Mouse (Mus musculus): ENCODE measurements around the gene Gm6502.
"Not testable (repeated sequence)": the region's sequence is repeated elsewhere in the genome, so short reads cannot be mapped to it uniquely, and the experiment has no call there.

The Gm6502 gene

GRCm38 (mm10) chr5:94314135-94314534 lies at the start of gene Gm6502:
Gene Gm6502, plus strand, starts transcription at chr5:94314435.
- not testable (repeated sequence) for DNase-seq

GRCm38 (mm10) chr5:94306696-94307095 lies 7.5 kb upstream of the Gm6502 start, which contains the start of gene A430089I19Rik:
Gene A430089I19Rik, minus strand, starts transcription at chr5:94306796.
- DNase-seq: not testable (repeated sequence)

DNA sequence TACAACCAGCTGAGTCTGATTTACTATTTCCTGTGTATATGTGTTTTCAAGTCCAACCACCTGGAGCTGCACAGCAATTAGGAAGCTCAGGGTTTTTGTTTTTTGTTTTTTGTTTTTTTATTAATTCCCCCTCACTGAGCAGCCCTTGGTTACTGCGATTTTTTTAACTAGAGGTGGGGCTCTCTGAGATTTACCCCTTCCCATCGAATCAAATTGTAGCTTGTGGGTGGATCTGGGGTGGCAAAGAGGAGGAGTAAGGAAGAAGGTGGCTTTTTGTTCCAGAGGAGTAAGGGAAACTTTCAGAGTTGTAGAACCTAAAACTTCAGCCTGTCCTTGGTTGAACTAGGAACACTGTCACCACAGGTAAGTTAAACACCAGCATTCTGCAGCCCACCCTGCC lies 25.2 kb downstream of the Gm6502 start, which contains the start of gene AA792892:
Gene AA792892 (plus strand): TSS at position 301 of the 400 bp plus-strand sequence.
- DNase-seq: not testable (repeated sequence)

Data from cerebellum, adult 9-10 months (tissue).